Comparison of ENCODE assay signal across 8 mouse cellular contexts in genomic region chr3:96579885-96580454, GRCm38 (mm10). TPM values are rescaled to one million over a fixed set of nuclear protein-coding genes. Genes with fewer than 3 reads are reported as not detected.
A peak's percentile ranks its signal among the peaks of the same experiment; 100 is the strongest.
DNase-seq lines count a peak whose midpoint lies in the region; ATAC-seq and TF ChIP-seq lines count a peak whose summit lies in the region.

No protein-coding gene starts in this region.

- intact Hi-C loops in heart, postnatal 14 days (cut with DNase I): loop anchor here (1.0 to 2.0 kb wide), 2 partner anchors 33 to 55 kb away; partner anchors contain the start of genes Gm42957 and Pex11b

- no peaks in the 10 kb centered on the region for H3K27me3 ChIP-seq in forebrain, embryonic 14.5 days (replicated peaks; ENCODE audit: control insufficient read depth, insufficient read depth, low read length)
- H3K27me3 ChIP-seq in neural tube, embryonic 14.5 days (ENCODE audit: control insufficient read depth, insufficient read depth, low read length): no peaks in the 10 kb centered on the region
- H3K27me3 ChIP-seq in testis, adult 2 months (ENCODE audit: control insufficient read depth, insufficient read depth, low read length): no peaks in the 10 kb centered on the region

- H3K4me2 ChIP-seq in forebrain, embryonic 14.5 days (ENCODE audit: low read length): peak overlapping the region; percentile 53
- H3K4me2 ChIP-seq in neural tube, embryonic 14.5 days (ENCODE audit: low read depth, low read length): peak overlapping the region; percentile 51

- ATAC-seq in forebrain, embryonic 14.5 days: peak; percentile 87
- ATAC-seq in neural tube, embryonic 14.5 days (ENCODE audit: low read depth): peak; percentile 72

- H3K4me3 ChIP-seq in forebrain, embryonic 14.5 days (ENCODE audit: low read depth, low read length): peak overlapping the region; percentile 20
- 0 out of 2 replicates have a peak overlapping the region, but pooled peaks have one; percentile 19 for H3K4me3 ChIP-seq in neural tube, embryonic 14.5 days (ENCODE audit: low read depth, low read length)
- H3K4me3 ChIP-seq in testis, adult 2 months (ENCODE audit: control insufficient read depth, low read depth, low read length): no peak overlapping the region

- no peak overlapping the region for H3K27ac ChIP-seq in forebrain, embryonic 14.5 days (ENCODE audit: low read depth, low read length)
- 0 out of 2 replicates have a peak overlapping the region, but pooled peaks have one; percentile 16 for H3K27ac ChIP-seq in neural tube, embryonic 14.5 days (ENCODE audit: low read depth, low read length)
- H3K27ac ChIP-seq in testis, adult 2 months (ENCODE audit: control insufficient read depth, insufficient read depth, low read depth, low read length): no peak overlapping the region

- WGBS in forebrain, embryonic 14.5 days: 13% methylated on average over 16 of the region's 16 CpGs
- 10% methylated on average over 16 of the region's 16 CpGs for WGBS in neural tube, embryonic 14.5 days

- H3K4me1 ChIP-seq in forebrain, embryonic 14.5 days (ENCODE audit: control insufficient read depth, insufficient read depth, low read length): peaks cover 4% of the 10 kb centered on the region; the same call in 1 of the 2 replicates
- peaks cover 13% of the 10 kb centered on the region for H3K4me1 ChIP-seq in neural tube, embryonic 14.5 days (ENCODE audit: control insufficient read depth, insufficient read depth, low read length)
- peaks cover 29% of the 10 kb centered on the region for H3K4me1 ChIP-seq in testis, adult 2 months (ENCODE audit: control insufficient read depth, insufficient read depth, low read length)

- no peaks in the 10 kb centered on the region for H3K9me3 ChIP-seq in forebrain, embryonic 14.5 days (replicated peaks; ENCODE audit: control insufficient read depth, low read length)
- no peaks in the 10 kb centered on the region for H3K9me3 ChIP-seq in neural tube, embryonic 14.5 days (ENCODE audit: control insufficient read depth, low read length)

- no peak for TF ChIP-seq POLR2A in testis, adult 2 months (IDR thresholded peaks at IDR 0.05; ENCODE audit: control insufficient read depth, low read depth, low read length)

- peak; percentile 99 for TF ChIP-seq CTCF in testis, adult 2 months (IDR thresholded peaks at IDR 0.05; ENCODE audit: control insufficient read depth, insufficient read depth, insufficient replicate concordance, low read depth, low read length)

- H3K9ac ChIP-seq in forebrain, embryonic 14.5 days (ENCODE audit: low read length): peak overlapping the region; percentile 60
- peak overlapping the region; percentile 11; the same call in 1 of the 2 replicates for H3K9ac ChIP-seq in neural tube, embryonic 14.5 days (replicated peaks; ENCODE audit: low read depth, low read length)

- no peaks in the 10 kb centered on the region for H3K36me3 ChIP-seq in forebrain, embryonic 14.5 days (ENCODE audit: control insufficient read depth, insufficient read depth, low read length)
- no peaks in the 10 kb centered on the region for H3K36me3 ChIP-seq in neural tube, embryonic 14.5 days (ENCODE audit: control insufficient read depth, insufficient read depth, low read length)
- no peaks in the 10 kb centered on the region for H3K36me3 ChIP-seq in testis, adult 2 months (ENCODE audit: control insufficient read depth, insufficient read depth, low read length)

- peak; percentile 95 for DNase-seq in ES-CJ7 (ENCODE audit: low read depth, low spot score)
- peak; percentile 89 for DNase-seq in cerebellum, adult 11 months
- DNase-seq in forebrain, embryonic 14.5 days (ENCODE audit: low spot score): peak; percentile 94
- DNase-seq in heart, postnatal 14 days: peak; percentile 92 to 94
- DNase-seq in layer of hippocampus, adult 18-20 months (ENCODE audit: low spot score in 2 of 2): peak; percentile 90 to 94
- peak; percentile 91 to 92 for DNase-seq in lung, adult 18-20 months

RNA-seq across cellular contexts. Expression of gene Gm16253, which starts 3.2 kb away (rescaled TPM):
- 0.45 TPM in 1 of 2 replicates, not detected in the other for polyA plus RNA-seq in forebrain, embryonic 14.5 days (2014; fragmentation: Nextera tagmentation; extraction: Ambion mirVana)
- total RNA-seq in heart, postnatal 14 days (2021): 1 to 10 TPM; 3.7 to 4.5 TPM
- total RNA-seq in layer of hippocampus, adult 18-20 months (2021): not detected
- 0.90 and 1.2 TPM in 2 replicates for polyA plus RNA-seq in neural tube, embryonic 14.5 days (2014; fragmentation: Nextera tagmentation; extraction: Ambion mirVana)
- polyA plus RNA-seq in testis, adult 2 months (2012; rRNA removed): not detected in 2 replicates

RNA-seq across cellular contexts. Expression of gene Polr3gl, which starts 14.0 kb away (rescaled TPM):
- polyA plus RNA-seq in forebrain, embryonic 14.5 days (2014; fragmentation: Nextera tagmentation; extraction: Ambion mirVana): 8.0 and 8.2 TPM in 2 replicates
- 10 to 100 TPM; 21.8 to 25.3 TPM for total RNA-seq in heart, postnatal 14 days (2021)
- total RNA-seq in layer of hippocampus, adult 18-20 months (2021): 10 to 100 TPM; 28.7 to 31.6 TPM
- 20.5 and 22.9 TPM in 2 replicates for polyA plus RNA-seq in neural tube, embryonic 14.5 days (2014; fragmentation: Nextera tagmentation; extraction: Ambion mirVana)
- 13.9 and 17.8 TPM in 2 replicates for polyA plus RNA-seq in testis, adult 2 months (2012; rRNA removed)

RNA-seq across cellular contexts. Expression of gene Ankrd34a, which starts 16.5 kb away (rescaled TPM):
- 11.8 and 14.9 TPM in 2 replicates for polyA plus RNA-seq in forebrain, embryonic 14.5 days (2014; fragmentation: Nextera tagmentation; extraction: Ambion mirVana)
- 1 to 10 TPM; 1.3 to 1.8 TPM for total RNA-seq in heart, postnatal 14 days (2021)
- 10 to 100 TPM; 55.7 to 56.8 TPM for total RNA-seq in layer of hippocampus, adult 18-20 months (2021)
- 18.6 and 21.0 TPM in 2 replicates for polyA plus RNA-seq in neural tube, embryonic 14.5 days (2014; fragmentation: Nextera tagmentation; extraction: Ambion mirVana)
- 0.12 TPM in 1 of 2 replicates, not detected in the other for polyA plus RNA-seq in testis, adult 2 months (2012; rRNA removed)

RNA-seq across cellular contexts. Expression of gene Lix1l, which starts 21.0 kb away (rescaled TPM):
- polyA plus RNA-seq in forebrain, embryonic 14.5 days (2014; fragmentation: Nextera tagmentation; extraction: Ambion mirVana): 7.4 and 7.8 TPM in 2 replicates
- total RNA-seq in heart, postnatal 14 days (2021): 10 to 100 TPM; 28.3 to 28.6 TPM
- 10 to 100 TPM; 30.9 to 33.0 TPM for total RNA-seq in layer of hippocampus, adult 18-20 months (2021)
- polyA plus RNA-seq in neural tube, embryonic 14.5 days (2014; fragmentation: Nextera tagmentation; extraction: Ambion mirVana): 7.4 and 7.6 TPM in 2 replicates
- 6.2 and 8.1 TPM in 2 replicates for polyA plus RNA-seq in testis, adult 2 months (2012; rRNA removed)

RNA-seq across cellular contexts. Expression of gene Txnip, which starts 22.2 kb away (rescaled TPM):
- 60.7 and 79.0 TPM in 2 replicates for polyA plus RNA-seq in forebrain, embryonic 14.5 days (2014; fragmentation: Nextera tagmentation; extraction: Ambion mirVana)
- 100 to 1,000 TPM; 512 to 552 TPM for total RNA-seq in heart, postnatal 14 days (2021)
- total RNA-seq in layer of hippocampus, adult 18-20 months (2021): 10 to 100 TPM; 28.1 to 34.8 TPM
- 48.9 and 75.6 TPM in 2 replicates for polyA plus RNA-seq in neural tube, embryonic 14.5 days (2014; fragmentation: Nextera tagmentation; extraction: Ambion mirVana)
- polyA plus RNA-seq in testis, adult 2 months (2012; rRNA removed): 73.8 and 75.5 TPM in 2 replicates

Comparison
In these comparisons a context has a peak if more than half of its experiments do, and no peak if none do; other contexts are left out.
1. RNA of gene Ankrd34a, which starts 16.5 kb away (polyA plus RNA-seq): 18.6 to 21.0 TPM in neural tube, embryonic 14.5 days and 11.8 to 14.9 TPM in forebrain, embryonic 14.5 days; 0.12 TPM in testis, adult 2 months; every median in the first group is over 10 times any median in the second.
2. Peak in every context shown above with its lines, with median percentiles within 50 percentile points of each other: DNase-seq.